Mouse (Mus musculus): Measurements from ENCODE around the gene Thap3. TPM values are rescaled to one million over a fixed set of nuclear protein-coding genes. Genes with fewer than 3 reads are reported as not detected.

Gene Thap3
- total RNA-seq, 4 experiments from 2014 or later: 30.4 to 33.6 (median 32.1) TPM

- DNase-seq (ENCODE audit: low spot score in 2 of 2): no peak
Observed at GRCm38 (mm10) chr4:151985886-151986285, 2.9 kb downstream of the Thap3 start.

DNA sequence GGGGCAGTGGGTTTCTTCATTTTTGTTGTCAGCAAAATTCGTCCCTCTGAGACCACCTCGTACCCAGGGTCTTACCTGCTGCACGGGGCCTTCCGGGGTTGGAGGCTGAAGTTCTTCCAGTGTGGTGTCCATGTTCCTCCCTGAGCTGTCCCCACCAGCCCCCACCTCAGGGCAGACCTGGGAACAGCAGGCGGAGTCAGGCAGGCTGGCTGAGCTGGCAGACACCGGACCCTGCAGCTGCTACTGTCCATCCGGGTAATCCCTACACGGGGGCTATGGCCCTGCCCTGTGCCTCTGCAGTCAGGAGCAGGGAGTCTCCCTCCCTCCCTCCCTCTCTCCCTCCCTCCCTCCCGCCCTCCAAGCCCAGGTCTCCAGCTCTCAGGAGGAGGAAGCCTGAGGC lies 5.2 kb downstream of the Thap3 start:
- DNase-seq (ENCODE audit: low spot score in 2 of 2): peak; percentile 81 to 89

DNA sequence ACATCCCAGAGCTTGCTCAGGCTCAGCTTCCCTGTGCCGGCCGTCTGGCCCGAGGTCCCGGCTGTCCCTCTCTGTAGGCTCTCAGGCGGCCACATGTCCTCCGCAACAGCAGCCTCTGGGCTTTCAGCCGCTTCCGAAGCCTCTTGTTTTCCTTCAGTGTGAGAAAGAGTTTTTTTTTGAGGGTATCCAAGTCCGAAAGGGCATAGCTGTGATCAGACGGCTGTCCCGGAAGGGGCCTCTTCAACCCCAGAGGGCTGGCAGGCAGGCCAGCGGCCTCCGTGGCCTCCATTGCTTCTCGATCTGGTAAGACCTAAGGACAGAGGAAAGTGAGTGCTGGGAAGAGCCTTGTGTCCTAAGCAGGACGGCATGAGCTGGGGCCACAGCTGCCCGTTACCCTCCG lies 5.8 kb downstream of the Thap3 start:
- DNase-seq (ENCODE audit: low spot score in 2 of 2): no peak

- peak; percentile 72 to 75 for DNase-seq (ENCODE audit: low spot score in 2 of 2)
Observed at GRCm38 (mm10) chr4:151981363-151981762, 7.4 kb downstream of the Thap3 start.

DNA sequence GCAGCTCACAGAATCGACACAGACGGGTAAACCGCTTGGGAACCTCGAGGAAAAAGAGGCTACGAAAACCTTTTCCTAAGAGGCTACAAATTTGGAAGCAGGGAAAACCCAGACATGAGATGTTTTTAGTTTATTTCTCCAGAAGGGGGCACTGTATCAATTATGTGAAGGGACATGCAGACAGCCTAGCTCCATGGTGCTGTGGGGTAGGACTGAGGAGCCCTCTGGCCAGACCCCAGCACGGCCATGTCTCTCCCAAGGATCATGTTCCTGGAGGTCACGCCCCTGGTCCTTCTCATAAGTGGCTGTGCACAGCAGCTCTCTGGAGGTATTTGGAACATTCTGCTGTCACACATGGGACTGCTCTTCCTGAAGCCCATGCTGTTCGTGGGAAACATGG lies 8.1 kb downstream of the Thap3 start:
- DNase-seq (ENCODE audit: low spot score in 2 of 2): peak in 1 of 2 experiments; percentile 55

- DNase-seq (ENCODE audit: low spot score in 2 of 2): peak; percentile 75 to 81
Observed at GRCm38 (mm10) chr4:151977748-151978147, 11.0 kb downstream of the Thap3 start.

DNA sequence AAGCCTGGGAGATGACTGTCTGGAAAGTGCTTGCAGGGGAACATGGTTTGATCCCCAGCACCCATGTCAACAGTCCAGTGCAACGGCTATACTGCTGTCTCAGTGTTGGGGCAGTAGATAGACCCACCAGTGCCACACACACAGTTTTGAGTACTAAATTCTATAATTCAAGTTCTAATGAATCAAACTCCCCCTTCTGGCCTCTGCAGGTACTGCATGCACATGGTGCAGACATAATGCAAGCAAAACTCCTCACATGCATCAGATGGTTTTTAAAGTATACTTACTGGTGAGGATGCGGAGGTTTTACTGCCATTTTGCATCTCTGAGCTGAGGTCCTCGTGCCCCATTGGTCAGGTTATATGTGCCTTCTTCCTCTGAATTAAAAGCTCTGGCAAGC lies 13.4 kb downstream of the Thap3 start:
- no peak for DNase-seq (ENCODE audit: low spot score in 2 of 2)

- no peak for DNase-seq (ENCODE audit: low spot score in 2 of 2)
Observed at GRCm38 (mm10) chr4:151972221-151972967, 16.4 kb downstream of the Thap3 start.

GRCm38 (mm10) chr4:151968204-151968921 lies 20.4 kb downstream of the Thap3 start:
- no peak for DNase-seq (ENCODE audit: low spot score in 2 of 2)

GRCm38 (mm10) chr4:151962817-151963216 lies 26.0 kb downstream of the Thap3 start:
- DNase-seq (ENCODE audit: low spot score in 2 of 2): no peak

DNA sequence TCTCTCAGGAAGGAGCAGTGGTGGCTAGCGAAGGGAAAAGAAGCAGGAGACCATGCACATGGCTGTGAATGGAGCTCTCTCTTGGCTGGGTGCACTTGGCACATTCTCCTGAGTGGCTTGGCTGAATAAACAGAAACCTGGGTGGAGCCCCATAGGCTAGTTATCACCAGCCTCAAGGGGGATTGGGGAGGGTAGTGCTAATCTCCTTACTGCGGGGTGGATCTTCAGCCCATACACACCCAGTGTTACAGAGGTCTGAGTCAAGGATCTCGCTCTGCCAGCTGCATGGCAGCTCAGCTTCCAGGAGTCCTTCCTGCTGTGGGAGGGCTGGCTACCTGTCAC lies 28.3 kb downstream of the Thap3 start:
- DNase-seq (ENCODE audit: low spot score in 2 of 2): no peak

DNA sequence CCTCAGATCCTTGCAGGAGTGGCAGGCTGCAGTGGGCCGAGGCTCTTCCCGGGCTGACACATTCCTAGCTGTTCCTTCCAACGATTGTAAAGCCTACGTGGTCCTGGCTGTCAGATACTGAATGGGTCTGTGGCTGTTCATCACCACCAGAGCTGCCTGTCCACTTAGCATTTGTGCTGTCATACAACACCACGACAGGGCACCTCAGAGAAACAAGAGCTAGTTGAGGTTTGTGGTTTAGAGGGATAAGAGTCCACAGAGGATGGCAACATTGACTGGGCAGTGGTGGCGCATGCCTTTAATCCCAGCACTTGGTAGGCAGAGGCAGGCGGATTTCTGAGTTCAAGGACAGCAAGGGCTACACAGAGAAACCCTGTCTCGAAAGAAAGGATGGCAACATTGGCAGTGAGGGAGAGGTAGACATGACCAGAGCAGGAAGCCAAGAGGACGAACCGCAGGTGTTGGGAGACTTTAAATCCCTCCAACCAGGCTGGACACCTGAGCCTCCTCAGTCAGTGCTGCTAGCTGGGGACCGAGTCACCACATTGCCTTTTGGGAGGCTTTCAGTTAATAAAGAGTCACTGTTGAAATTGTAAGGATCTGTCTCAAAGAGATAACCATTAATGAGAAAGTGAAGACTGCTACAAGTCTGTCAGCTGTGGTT lies 28.8 kb downstream of the Thap3 start:
- no peak for DNase-seq (ENCODE audit: low spot score in 2 of 2)

GRCm38 (mm10) chr4:151957584-151958315 lies 31.0 kb downstream of the Thap3 start:
- DNase-seq (ENCODE audit: low spot score in 2 of 2): no peak

DNA sequence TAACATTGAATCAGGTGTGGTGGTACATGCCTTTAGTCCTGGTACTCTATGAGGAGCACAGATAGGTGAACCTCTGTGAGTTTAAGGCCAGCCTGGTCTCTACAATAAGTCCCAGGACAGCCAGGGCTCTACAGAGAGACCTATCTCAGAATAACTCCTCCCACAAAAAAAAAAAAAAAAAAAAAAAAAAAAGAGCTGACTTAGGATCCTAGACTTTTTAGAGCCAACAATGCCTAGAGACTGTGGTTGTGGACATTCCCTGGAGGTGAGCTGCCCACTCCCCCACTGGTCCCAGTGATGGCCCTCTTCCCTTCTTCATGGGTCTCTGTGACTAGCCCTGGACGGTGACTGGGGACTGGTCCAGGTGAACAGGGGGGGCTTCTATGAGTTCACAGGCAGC lies 33.0 kb downstream of the Thap3 start:
- no peak for DNase-seq (ENCODE audit: low spot score in 2 of 2)

DNA sequence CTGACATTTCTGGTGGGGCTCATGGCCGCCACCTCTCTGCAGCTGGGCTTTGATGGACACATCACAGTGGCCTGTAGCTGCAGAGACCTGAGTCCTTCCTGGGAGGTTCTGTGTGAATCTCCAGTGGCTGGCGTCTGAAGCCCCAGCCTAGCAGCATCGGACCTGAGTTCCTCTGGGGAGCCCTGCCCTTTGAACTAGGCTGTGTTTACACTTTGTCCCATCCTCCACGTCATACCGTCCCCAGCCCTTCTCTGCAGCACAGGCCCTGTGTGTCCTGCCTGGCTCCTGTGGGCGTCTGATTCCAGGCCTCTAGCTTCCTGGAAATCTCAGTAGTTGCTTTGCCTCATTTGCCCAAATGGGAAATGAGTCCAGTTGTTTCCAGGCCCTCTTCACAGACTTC lies 35.6 kb downstream of the Thap3 start:
- DNase-seq (ENCODE audit: low spot score in 2 of 2): no peak

DNA sequence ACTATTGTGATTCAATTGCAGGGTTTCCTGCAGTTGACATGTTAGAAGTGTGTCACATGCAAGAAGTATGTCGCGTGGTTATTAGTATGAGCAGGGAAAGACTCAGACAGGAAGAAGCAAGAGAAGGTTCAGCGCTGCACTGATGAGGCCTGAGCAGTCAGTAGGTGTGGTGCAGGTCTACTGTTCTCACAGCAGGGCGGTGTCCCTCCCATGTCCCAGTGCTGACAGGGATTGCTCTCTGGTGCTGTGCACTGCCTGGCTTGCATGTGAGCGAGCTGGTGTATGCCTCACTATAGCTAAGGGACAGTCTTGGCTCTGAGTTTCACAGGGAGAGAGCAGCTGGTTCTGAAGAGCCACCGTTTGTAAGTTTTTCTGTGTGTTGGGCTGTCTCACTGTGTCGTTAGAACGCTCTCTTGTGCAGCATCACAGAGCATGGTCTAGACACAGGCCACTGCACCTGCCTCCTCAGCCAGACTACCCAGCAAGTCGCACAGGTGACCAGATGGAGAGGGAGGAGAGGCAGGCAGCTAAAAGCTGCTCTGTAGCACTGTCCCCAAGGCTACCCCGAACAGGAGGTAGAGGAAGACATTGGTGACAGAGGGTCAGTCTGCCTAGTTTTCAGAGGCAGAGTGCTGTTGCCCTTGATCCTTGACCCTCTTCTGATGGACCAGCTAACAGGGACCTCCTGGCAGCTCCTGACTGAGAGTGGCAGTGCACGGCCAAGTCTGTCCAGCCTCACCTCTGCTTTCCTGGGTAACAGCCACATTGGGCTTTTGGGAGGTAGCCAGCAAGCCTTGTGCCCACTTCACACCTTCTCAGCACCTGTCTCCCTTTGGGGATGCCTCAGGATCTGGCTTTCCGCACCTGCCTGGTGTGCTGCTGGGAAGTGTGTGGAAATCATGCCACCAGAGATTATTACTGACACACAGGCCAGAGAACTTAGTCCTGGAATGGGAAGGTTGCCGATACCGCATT lies 40.0 kb downstream of the Thap3 start:
- DNase-seq (ENCODE audit: low spot score in 2 of 2): no peak

DNA sequence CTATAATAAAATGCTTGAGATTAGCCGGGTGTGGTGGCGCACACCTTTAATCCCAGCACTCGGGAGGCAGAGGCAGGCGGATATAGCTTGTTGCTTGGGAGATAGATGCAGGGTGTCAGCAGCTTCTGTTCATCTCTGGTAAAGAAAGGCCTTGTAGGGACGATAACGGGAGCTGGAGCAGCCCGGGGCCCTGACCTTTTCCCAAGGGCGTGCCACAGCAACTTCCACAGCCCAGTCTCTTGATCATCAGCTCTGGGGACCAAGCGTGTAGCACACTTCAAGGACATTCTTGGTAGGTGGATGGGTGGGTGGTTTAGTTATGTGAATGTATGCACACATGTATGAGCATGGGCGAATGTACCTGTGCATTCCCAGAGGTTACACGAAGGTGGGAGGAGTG lies 42.6 kb downstream of the Thap3 start:
- no peak for DNase-seq (ENCODE audit: low spot score in 2 of 2)

DNA sequence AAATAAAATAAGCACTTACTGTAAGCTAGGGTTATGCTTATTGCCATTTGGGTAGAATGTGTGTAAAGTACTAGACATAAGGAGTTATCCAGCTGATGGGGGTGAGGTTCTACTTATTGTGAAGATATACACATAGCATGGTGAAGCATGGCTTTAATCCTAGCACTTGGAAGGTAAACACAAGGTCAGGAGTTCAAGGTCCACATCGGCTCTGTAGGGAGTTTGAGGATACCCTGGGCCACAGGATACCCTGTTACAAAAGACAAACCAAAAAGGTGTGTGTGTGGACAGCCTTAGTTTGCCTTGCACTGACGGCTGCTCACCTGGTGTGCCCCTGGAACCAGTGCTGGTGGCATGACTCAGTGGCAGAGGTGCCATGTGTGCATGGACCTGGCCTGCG lies 50.7 kb downstream of the Thap3 start:
- DNase-seq (ENCODE audit: low spot score in 2 of 2): no peak

GRCm38 (mm10) chr4:151937441-151937840 lies 51.4 kb downstream of the Thap3 start:
- DNase-seq (ENCODE audit: low spot score in 2 of 2): no peak

- DNase-seq (ENCODE audit: low spot score in 2 of 2): no peak
Observed at GRCm38 (mm10) chr4:151934215-151934572, 54.6 kb downstream of the Thap3 start.

Measured in gastrocnemius, adult 8-10 months (tissue).